Mouse (Mus musculus): ENCODE results near the gene Mvb12a. TPM values are rescaled to one million over a fixed set of nuclear protein-coding genes. Genes with fewer than 3 reads are reported as not detected.
A peak's percentile ranks its signal among the peaks of the same experiment; 100 is the strongest.

The Mvb12a gene
- 50.1 and 62.8 TPM in 2 replicates for polyA plus RNA-seq (2014; fragmentation: Nextera tagmentation; extraction: Ambion mirVana)

DNA sequence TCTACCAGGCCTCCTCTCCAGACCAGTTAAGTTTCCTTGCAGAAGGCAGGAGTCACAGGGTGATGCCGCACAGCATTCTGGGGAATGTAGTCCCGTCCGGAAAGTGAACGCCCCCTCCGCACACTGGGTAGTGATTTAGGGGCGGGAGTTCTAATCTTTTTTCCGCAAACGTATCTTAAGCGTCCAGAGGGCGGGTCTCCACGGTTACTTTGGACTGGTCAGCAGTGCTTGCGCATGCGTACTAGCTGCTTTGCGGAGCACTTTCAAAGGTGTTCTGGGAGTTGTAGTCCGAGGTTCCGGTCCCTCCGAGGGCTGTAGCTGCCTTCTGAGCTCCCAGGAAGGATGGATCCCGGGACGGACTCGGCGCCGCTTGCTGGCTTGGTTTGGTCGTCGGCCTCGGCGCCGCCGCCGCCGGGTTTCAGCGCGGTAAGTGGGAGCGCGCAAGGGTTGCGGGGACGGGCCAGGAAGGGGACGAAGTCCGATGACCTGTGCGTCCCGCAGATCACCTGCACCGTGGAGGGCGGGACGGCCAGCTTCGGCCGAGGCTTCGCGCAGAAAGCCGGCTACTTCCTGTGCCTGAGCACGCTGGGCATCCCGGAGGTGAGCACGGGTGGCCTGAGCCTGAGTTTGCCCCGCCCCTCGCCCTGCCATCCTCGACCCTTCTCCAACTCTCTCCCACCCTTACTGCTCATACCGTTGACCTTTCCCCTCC is at the start of gene Mvb12a:
Gene Mvb12a (plus strand): TSS at position 291 of the 712 bp plus-strand sequence.
- H3K4me1 ChIP-seq (replicated peaks; ENCODE audit: control insufficient read depth, insufficient read depth, low read length): peaks cover 2% of the 10 kb centered on the region; the same call in 1 of the 2 replicates
- ATAC-seq (replicated peaks; ENCODE audit: low FRiP score) (peak; percentile 95), DNase-seq (ENCODE audit: low spot score) (peak; percentile 96)
- under 1% methylated on average over 53 of the region's 55 CpGs for WGBS
- peaks cover 2% of the 10 kb centered on the region; the same call in 1 of the 2 replicates for H3K36me3 ChIP-seq (ENCODE audit: control insufficient read depth, insufficient read depth, low read length)
- H3K27me3 ChIP-seq (ENCODE audit: control insufficient read depth, insufficient read depth, low read length): no peaks in the 10 kb centered on the region
- peak within 1 kb of the TSS; percentile 89 for H3K4me2 ChIP-seq (ENCODE audit: low read depth, low read length, severe bottlenecking)
- H3K9me3 ChIP-seq (ENCODE audit: control insufficient read depth, low read length): no peaks in the 10 kb centered on the region
- peak within 1 kb of the TSS; percentile 77 for H3K9ac ChIP-seq (ENCODE audit: low read length)
- H3K4me3 ChIP-seq (ENCODE audit: low read depth, low read length): peak within 1 kb of the TSS; percentile 80
- no peak within 1 kb of the TSS for H3K27ac ChIP-seq (ENCODE audit: low read depth, low read length)

DNA sequence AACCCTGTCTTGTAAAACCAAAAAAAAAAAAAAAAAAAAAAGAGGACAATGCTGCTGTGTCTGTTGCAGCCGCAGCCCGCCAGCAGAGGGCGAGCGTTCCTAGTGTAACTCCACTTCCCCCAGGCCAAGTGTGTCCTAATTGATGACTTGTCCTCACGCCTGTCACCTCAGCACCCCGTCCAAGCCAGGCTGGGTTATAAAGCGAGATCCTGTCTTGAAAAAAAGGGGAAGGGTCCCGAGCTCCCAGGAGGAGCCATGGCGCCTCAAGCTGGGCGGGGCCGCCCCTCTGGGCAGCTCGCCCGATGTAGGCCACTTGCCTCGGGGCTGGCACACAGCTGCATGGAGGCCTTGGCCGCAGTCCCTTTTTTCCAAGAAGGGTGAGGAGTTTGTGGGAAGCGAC is 47.7 kb upstream of the Mvb12a start:
- ATAC-seq (replicated peaks; ENCODE audit: low FRiP score) (peak; percentile 57), DNase-seq (ENCODE audit: low spot score) (peak; percentile 90)
- Histone ChIP-seq H3K27ac (ENCODE audit: low read depth, low read length) (no peak overlapping the region), H3K9ac (ENCODE audit: low read length) (no peak overlapping the region), H3K9me3 (ENCODE audit: control insufficient read depth, low read length) (no peaks in the 10 kb centered on the region), H3K27me3 (ENCODE audit: control insufficient read depth, insufficient read depth, low read length) (no peaks in the 10 kb centered on the region), H3K36me3 (ENCODE audit: control insufficient read depth, insufficient read depth, low read length) (peaks cover 2% of the 10 kb centered on the region; the same call in 1 of the 2 replicates), H3K4me1 (replicated peaks; ENCODE audit: control insufficient read depth, insufficient read depth, low read length) (peaks cover 6% of the 10 kb centered on the region; the same call in 1 of the 2 replicates), H3K4me3 (ENCODE audit: low read depth, low read length) (no peak overlapping the region), H3K4me2 (ENCODE audit: low read depth, low read length, severe bottlenecking) (no peak overlapping the region)
- WGBS: 31% methylated on average over 16 of the region's 16 CpGs

DNA sequence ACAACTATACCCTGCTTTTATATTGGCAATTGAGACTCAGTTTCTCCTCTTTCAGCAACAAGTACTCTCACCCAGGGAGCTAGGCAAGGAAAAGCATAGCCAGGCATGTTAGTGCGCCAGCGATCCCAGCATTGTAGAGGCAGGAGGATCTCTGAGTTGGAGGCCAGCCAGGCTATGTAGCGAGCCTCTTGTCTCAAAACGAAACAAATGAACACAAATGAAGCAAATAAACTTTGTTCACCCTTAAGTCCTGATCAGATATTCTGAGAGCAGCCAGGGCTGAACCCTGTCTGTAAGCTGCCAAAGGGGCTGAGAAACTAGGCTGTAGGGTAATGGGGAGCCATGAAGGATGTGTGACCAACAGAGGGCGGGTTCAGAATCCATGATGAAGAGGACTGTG is 46.9 kb upstream of the Mvb12a start:
- Histone ChIP-seq H3K27ac (ENCODE audit: low read depth, low read length) (no peak overlapping the region; the same call in 1 of the 2 replicates), H3K4me2 (ENCODE audit: low read depth, low read length, severe bottlenecking) (no peak overlapping the region), H3K9ac (ENCODE audit: low read length) (no peak overlapping the region), H3K36me3 (ENCODE audit: control insufficient read depth, insufficient read depth, low read length) (peaks cover 2% of the 10 kb centered on the region; the same call in 1 of the 2 replicates), H3K4me1 (replicated peaks; ENCODE audit: control insufficient read depth, insufficient read depth, low read length) (peaks cover 6% of the 10 kb centered on the region; the same call in 1 of the 2 replicates), H3K9me3 (ENCODE audit: control insufficient read depth, low read length) (no peaks in the 10 kb centered on the region), H3K4me3 (ENCODE audit: low read depth, low read length) (no peak overlapping the region), H3K27me3 (ENCODE audit: control insufficient read depth, insufficient read depth, low read length) (no peaks in the 10 kb centered on the region)
- no peak for ATAC-seq (replicated peaks; ENCODE audit: low FRiP score)
- DNase-seq (ENCODE audit: low spot score): no peak
- WGBS: 95% methylated on average over 5 of the region's 5 CpGs

DNA sequence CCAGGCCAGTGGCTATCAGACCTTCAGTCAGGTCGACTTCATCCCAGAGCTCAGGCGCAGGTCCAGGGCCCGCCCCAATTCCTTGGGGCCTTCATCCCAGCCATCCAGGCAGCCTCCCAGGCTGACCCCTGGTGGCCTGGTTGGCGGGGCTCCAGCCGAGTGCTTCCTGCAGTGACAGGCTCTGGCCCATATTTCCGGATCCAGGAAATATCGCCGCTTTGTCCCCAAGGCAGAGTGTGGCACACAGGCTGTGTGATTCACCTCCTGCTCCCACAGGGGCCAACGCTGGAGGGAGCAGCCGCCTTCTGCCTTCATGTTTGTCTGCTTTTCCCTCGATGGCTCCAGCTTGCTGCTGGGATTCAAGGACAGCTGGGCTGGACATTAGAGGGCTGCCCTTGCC is 46.2 kb upstream of the Mvb12a start:
- Histone ChIP-seq H3K27me3 (ENCODE audit: control insufficient read depth, insufficient read depth, low read length) (no peaks in the 10 kb centered on the region), H3K4me1 (replicated peaks; ENCODE audit: control insufficient read depth, insufficient read depth, low read length) (peaks cover 6% of the 10 kb centered on the region; the same call in 1 of the 2 replicates), H3K9me3 (ENCODE audit: control insufficient read depth, low read length) (no peaks in the 10 kb centered on the region), H3K27ac (ENCODE audit: low read depth, low read length) (no peak overlapping the region; the same call in 1 of the 2 replicates), H3K9ac (ENCODE audit: low read length) (no peak overlapping the region), H3K4me2 (ENCODE audit: low read depth, low read length, severe bottlenecking) (no peak overlapping the region), H3K36me3 (ENCODE audit: control insufficient read depth, insufficient read depth, low read length) (peaks cover 2% of the 10 kb centered on the region; the same call in 1 of the 2 replicates), H3K4me3 (ENCODE audit: low read depth, low read length) (no peak overlapping the region)
- 63% methylated on average over 11 of the region's 11 CpGs for WGBS
- ATAC-seq (replicated peaks; ENCODE audit: low FRiP score) (no peak), DNase-seq (ENCODE audit: low spot score) (no peak)

DNA sequence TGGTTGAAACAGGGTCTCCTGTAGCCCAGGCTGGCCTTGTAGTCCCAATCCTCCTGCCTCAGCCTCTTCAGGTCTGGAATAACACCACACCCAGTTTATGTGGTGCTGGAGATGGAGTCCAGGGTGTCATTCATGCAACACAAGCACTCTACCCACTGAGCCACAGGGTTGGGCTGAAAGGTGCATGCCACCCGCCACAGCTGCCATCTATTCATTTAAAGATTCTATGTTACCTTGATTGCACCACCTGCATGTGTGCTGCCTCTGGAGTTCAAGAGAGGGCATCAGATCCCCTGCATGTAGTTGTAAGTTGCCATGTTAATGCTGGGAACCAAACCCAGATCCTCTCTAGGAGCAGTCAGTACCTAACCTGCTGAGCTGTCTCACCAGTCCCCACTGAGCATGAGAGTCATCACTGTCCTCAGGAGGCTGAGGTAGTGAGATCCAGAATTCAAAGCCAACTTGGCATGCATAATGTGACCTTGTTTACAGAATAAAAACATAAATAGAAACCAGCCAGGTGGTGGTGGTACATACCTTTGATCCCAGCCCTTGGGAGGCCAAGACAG is 45.6 kb upstream of the Mvb12a start:
- ATAC-seq (replicated peaks; ENCODE audit: low FRiP score): no peak
- WGBS: 93% methylated on average over 1 of the region's 1 CpGs
- peaks cover 2% of the 10 kb centered on the region; the same call in 1 of the 2 replicates for H3K36me3 ChIP-seq (ENCODE audit: control insufficient read depth, insufficient read depth, low read length)

DNA sequence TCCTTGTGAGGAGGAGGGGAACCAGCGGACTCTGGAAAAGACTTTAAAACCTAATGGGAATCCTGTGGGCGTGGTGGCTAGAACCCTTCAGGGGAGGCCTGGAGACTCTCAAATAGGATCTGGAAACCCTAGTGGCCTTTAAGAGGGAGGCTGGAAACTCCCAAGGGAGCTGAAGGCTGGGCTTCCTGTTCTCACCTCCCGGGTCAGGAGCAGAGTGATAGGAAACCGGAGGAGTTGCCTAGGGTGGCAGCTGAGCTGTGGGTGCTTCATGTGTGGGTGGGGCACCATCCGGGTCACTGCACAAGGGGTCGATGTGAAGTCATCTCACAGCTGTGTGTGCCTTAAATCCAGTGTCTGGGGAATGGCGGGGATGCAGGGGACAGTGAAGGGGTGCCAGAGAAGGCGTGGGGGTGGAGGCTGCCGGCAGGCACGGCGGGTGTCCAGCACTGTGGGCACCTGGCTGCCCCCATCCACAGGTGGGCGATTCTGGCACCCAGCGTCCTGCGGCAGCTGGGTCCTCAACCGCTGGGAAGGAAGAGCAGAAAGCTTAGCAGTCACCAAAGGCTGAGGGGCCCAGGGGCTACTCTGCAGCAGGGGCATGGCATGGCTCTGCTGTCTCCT is 44.7 kb upstream of the Mvb12a start:
- H3K27me3 ChIP-seq (ENCODE audit: control insufficient read depth, insufficient read depth, low read length): no peaks in the 10 kb centered on the region
- H3K4me2 ChIP-seq (ENCODE audit: low read depth, low read length, severe bottlenecking): no peak overlapping the region
- H3K9me3 ChIP-seq (ENCODE audit: control insufficient read depth, low read length): no peaks in the 10 kb centered on the region
- no peak overlapping the region for H3K4me3 ChIP-seq (ENCODE audit: low read depth, low read length)
- ATAC-seq (replicated peaks; ENCODE audit: low FRiP score) (no peak), DNase-seq (ENCODE audit: low spot score) (no peak)
- H3K4me1 ChIP-seq (replicated peaks; ENCODE audit: control insufficient read depth, insufficient read depth, low read length): peaks cover 6% of the 10 kb centered on the region; the same call in 1 of the 2 replicates
- 29% methylated on average over 15 of the region's 15 CpGs for WGBS
- H3K36me3 ChIP-seq (ENCODE audit: control insufficient read depth, insufficient read depth, low read length): no peaks in the 10 kb centered on the region
- 0 out of 2 replicates have a peak overlapping the region, but pooled peaks have one; percentile 18 for H3K27ac ChIP-seq (ENCODE audit: low read depth, low read length)
- no peak overlapping the region for H3K9ac ChIP-seq (ENCODE audit: low read length)

More for the DNA sequence above, 45.6 kb upstream of the Mvb12a start:
- Histone ChIP-seq H3K27ac (ENCODE audit: low read depth, low read length) (no peak overlapping the region), H3K4me1 (replicated peaks; ENCODE audit: control insufficient read depth, insufficient read depth, low read length) (peaks cover 6% of the 10 kb centered on the region; the same call in 1 of the 2 replicates), H3K9me3 (ENCODE audit: control insufficient read depth, low read length) (no peaks in the 10 kb centered on the region), H3K27me3 (ENCODE audit: control insufficient read depth, insufficient read depth, low read length) (no peaks in the 10 kb centered on the region), H3K4me3 (ENCODE audit: low read depth, low read length) (no peak overlapping the region), H3K4me2 (ENCODE audit: low read depth, low read length, severe bottlenecking) (no peak overlapping the region), H3K9ac (ENCODE audit: low read length) (no peak overlapping the region)
- no peak for DNase-seq (ENCODE audit: low spot score)

DNA sequence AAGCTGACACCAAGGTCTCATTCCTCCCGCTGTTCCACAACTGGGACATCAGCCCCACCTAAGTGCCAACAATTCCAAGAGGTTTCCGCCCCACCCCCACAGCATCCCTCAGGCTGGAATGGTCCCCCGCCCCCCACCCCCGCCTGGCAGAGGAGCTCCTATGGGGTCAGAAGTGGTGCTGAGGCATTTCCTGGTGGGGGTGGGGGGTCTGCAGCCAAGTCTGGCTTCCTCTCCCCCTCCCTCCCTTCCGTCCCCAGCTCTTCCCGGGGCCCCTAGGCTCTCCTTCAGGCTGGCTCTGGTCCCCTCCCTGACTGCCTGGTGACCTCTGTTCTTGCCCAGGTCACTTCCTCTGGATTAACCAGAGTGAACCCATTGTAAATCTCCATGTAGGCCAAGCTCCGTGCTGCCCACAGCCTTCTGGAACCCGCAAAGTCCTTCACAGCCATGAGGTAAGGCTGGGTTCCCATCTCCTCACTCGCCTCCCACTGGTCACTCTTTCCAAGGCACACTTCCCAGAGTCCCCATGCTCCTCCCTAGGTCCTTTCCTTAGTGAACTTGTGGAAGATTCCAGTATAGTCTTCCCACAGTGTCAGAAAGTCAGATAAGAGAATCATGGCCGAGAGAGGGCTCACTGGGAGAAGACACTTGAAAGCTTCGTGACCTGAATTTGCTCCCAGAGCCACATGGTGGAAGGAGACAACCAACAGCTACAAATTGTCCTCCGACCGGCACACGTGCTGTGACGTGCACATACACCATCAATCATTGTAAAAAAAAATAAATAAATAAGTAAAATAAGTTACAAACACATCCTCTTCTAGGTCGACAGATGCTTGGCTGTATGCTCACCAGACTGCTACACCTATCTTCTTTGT is 43.7 kb upstream of the Mvb12a start:
- no peak for ATAC-seq (replicated peaks; ENCODE audit: low FRiP score)
- no peak for DNase-seq (ENCODE audit: low spot score)

DNA sequence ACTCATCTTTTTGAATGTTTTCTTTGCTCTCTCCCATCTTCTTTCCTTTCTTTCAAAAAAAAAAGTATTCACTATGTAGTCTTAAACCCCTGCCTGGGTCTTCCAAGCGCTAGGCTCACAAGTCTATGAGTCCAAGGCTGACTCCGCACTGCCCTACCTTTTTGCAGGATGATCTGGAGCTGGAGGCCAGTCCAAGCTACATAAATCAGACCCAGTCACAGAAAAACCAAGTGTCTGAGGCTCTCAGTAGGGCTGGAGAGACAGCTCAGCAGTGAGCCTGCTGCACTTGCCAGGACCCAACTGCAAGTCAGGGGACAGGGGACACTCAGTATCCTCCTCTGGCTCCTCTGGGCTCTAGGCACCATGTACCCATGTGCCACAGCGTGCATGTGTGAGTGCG is 38.4 kb upstream of the Mvb12a start:
- no peak for ATAC-seq (replicated peaks; ENCODE audit: low FRiP score)
- no peak for DNase-seq (ENCODE audit: low spot score)
- H3K4me1 ChIP-seq (replicated peaks; ENCODE audit: control insufficient read depth, insufficient read depth, low read length): peaks cover 5% of the 10 kb centered on the region; the same call in 1 of the 2 replicates
- no peak overlapping the region for H3K4me3 ChIP-seq (ENCODE audit: low read depth, low read length)
- H3K9me3 ChIP-seq (ENCODE audit: control insufficient read depth, low read length): no peaks in the 10 kb centered on the region
- H3K27me3 ChIP-seq (ENCODE audit: control insufficient read depth, insufficient read depth, low read length): peaks cover 30% of the 10 kb centered on the region
- no peaks in the 10 kb centered on the region for H3K36me3 ChIP-seq (ENCODE audit: control insufficient read depth, insufficient read depth, low read length)
- H3K27ac ChIP-seq (ENCODE audit: low read depth, low read length): no peak overlapping the region
- 83% methylated on average over 4 of the region's 4 CpGs for WGBS
- no peak overlapping the region for H3K4me2 ChIP-seq (ENCODE audit: low read depth, low read length, severe bottlenecking)
- no peak overlapping the region for H3K9ac ChIP-seq (ENCODE audit: low read length)

More for the DNA sequence above, 43.7 kb upstream of the Mvb12a start:
- WGBS: 50% methylated on average over 15 of the region's 16 CpGs
- Histone ChIP-seq H3K27ac (ENCODE audit: low read depth, low read length) (0 out of 2 replicates have a peak overlapping the region, but pooled peaks have one; percentile 18), H3K4me2 (ENCODE audit: low read depth, low read length, severe bottlenecking) (no peak overlapping the region), H3K4me3 (ENCODE audit: low read depth, low read length) (no peak overlapping the region), H3K36me3 (ENCODE audit: control insufficient read depth, insufficient read depth, low read length) (no peaks in the 10 kb centered on the region), H3K27me3 (ENCODE audit: control insufficient read depth, insufficient read depth, low read length) (no peaks in the 10 kb centered on the region), H3K9me3 (ENCODE audit: control insufficient read depth, low read length) (no peaks in the 10 kb centered on the region), H3K9ac (ENCODE audit: low read length) (no peak overlapping the region), H3K4me1 (replicated peaks; ENCODE audit: control insufficient read depth, insufficient read depth, low read length) (peaks cover 6% of the 10 kb centered on the region; the same call in 1 of the 2 replicates)
